Mouse (Mus musculus): Measurements from ENCODE around the gene Vdr. TPM values are rescaled to one million over a fixed set of nuclear protein-coding genes. Genes with fewer than 3 reads are reported as not detected.

Gene Vdr
- polyA plus RNA-seq, 1 experiment from 2014 or later = not detected

- Histone ChIP-seq H3K4me3 (replicated peaks; ENCODE audit: low read depth, low read length) (no peak overlapping the region), H3K4me1 (ENCODE audit: control insufficient read depth, insufficient read depth, low read length) (no peaks in the 10 kb centered on the region), H3K27me3 (ENCODE audit: control insufficient read depth, insufficient read depth, low read length) (no peaks in the 10 kb centered on the region), H3K36me3 (ENCODE audit: control insufficient read depth, insufficient read depth, low read length) (no peaks in the 10 kb centered on the region), H3K9me3 (ENCODE audit: control insufficient read depth, low read length) (no peaks in the 10 kb centered on the region), H3K9ac (replicated peaks; ENCODE audit: low read length) (no peak overlapping the region), H3K4me2 (ENCODE audit: low read length) (no peak overlapping the region), H3K27ac (replicated peaks; ENCODE audit: low read depth, low read length) (no peak overlapping the region)
- no peak for ATAC-seq (ENCODE audit: low FRiP score, low TSS enrichment)
- WGBS = 66% methylated on average over 13 of the region's 13 CpGs
- no peak for DNase-seq
Measured at GRCm38 (mm10) chr15:97929259-97929824, 18.9 kb upstream of the Vdr start.

- no peaks in the 10 kb centered on the region for H3K27me3 ChIP-seq (ENCODE audit: control insufficient read depth, insufficient read depth, low read length)
- no peak overlapping the region for H3K4me3 ChIP-seq (replicated peaks; ENCODE audit: low read depth, low read length)
- H3K4me2 ChIP-seq (ENCODE audit: low read length) = no peak overlapping the region
- no peaks in the 10 kb centered on the region for H3K9me3 ChIP-seq (ENCODE audit: control insufficient read depth, low read length)
- no peak overlapping the region for H3K9ac ChIP-seq (replicated peaks; ENCODE audit: low read length)
- DNase-seq = no peak
- H3K27ac ChIP-seq (replicated peaks; ENCODE audit: low read depth, low read length) = no peak overlapping the region
- H3K4me1 ChIP-seq (ENCODE audit: control insufficient read depth, insufficient read depth, low read length) = no peaks in the 10 kb centered on the region
- no peaks in the 10 kb centered on the region for H3K36me3 ChIP-seq (ENCODE audit: control insufficient read depth, insufficient read depth, low read length)
- WGBS = 83% methylated on average over 6 of the region's 6 CpGs
- no peak for ATAC-seq (ENCODE audit: low FRiP score, low TSS enrichment)
Measured at GRCm38 (mm10) chr15:97927821-97928220, 17.4 kb upstream of the Vdr start.

GRCm38 (mm10) chr15:97927018-97927417 is 16.6 kb upstream of the Vdr start:
- WGBS = 70% methylated on average over 4 of the region's 4 CpGs
- Histone ChIP-seq H3K27ac (replicated peaks; ENCODE audit: low read depth, low read length) (no peak overlapping the region), H3K9ac (replicated peaks; ENCODE audit: low read length) (no peak overlapping the region), H3K36me3 (ENCODE audit: control insufficient read depth, insufficient read depth, low read length) (no peaks in the 10 kb centered on the region), H3K27me3 (ENCODE audit: control insufficient read depth, insufficient read depth, low read length) (no peaks in the 10 kb centered on the region), H3K4me3 (replicated peaks; ENCODE audit: low read depth, low read length) (no peak overlapping the region), H3K4me1 (ENCODE audit: control insufficient read depth, insufficient read depth, low read length) (no peaks in the 10 kb centered on the region), H3K4me2 (ENCODE audit: low read length) (no peak overlapping the region), H3K9me3 (ENCODE audit: control insufficient read depth, low read length) (no peaks in the 10 kb centered on the region)
- DNase-seq (no peak), ATAC-seq (ENCODE audit: low FRiP score, low TSS enrichment) (no peak)

- Histone ChIP-seq H3K27ac (replicated peaks; ENCODE audit: low read depth, low read length) (no peak overlapping the region), H3K9ac (replicated peaks; ENCODE audit: low read length) (no peak overlapping the region), H3K4me2 (ENCODE audit: low read length) (no peak overlapping the region), H3K4me3 (replicated peaks; ENCODE audit: low read depth, low read length) (no peak overlapping the region), H3K9me3 (ENCODE audit: control insufficient read depth, low read length) (no peaks in the 10 kb centered on the region), H3K27me3 (ENCODE audit: control insufficient read depth, insufficient read depth, low read length) (no peaks in the 10 kb centered on the region), H3K4me1 (ENCODE audit: control insufficient read depth, insufficient read depth, low read length) (no peaks in the 10 kb centered on the region), H3K36me3 (ENCODE audit: control insufficient read depth, insufficient read depth, low read length) (no peaks in the 10 kb centered on the region)
- ATAC-seq (ENCODE audit: low FRiP score, low TSS enrichment) = no peak
- WGBS = 90% methylated on average over 2 of the region's 2 CpGs
- no peak for DNase-seq
Measured at GRCm38 (mm10) chr15:97922421-97922820, 12.0 kb upstream of the Vdr start.

GRCm38 (mm10) chr15:97921796-97922195 is 11.4 kb upstream of the Vdr start:
- Histone ChIP-seq H3K4me3 (replicated peaks; ENCODE audit: low read depth, low read length) (no peak overlapping the region), H3K36me3 (ENCODE audit: control insufficient read depth, insufficient read depth, low read length) (no peaks in the 10 kb centered on the region), H3K4me2 (ENCODE audit: low read length) (no peak overlapping the region), H3K27ac (replicated peaks; ENCODE audit: low read depth, low read length) (no peak overlapping the region), H3K4me1 (ENCODE audit: control insufficient read depth, insufficient read depth, low read length) (no peaks in the 10 kb centered on the region), H3K27me3 (ENCODE audit: control insufficient read depth, insufficient read depth, low read length) (no peaks in the 10 kb centered on the region), H3K9me3 (ENCODE audit: control insufficient read depth, low read length) (no peaks in the 10 kb centered on the region), H3K9ac (replicated peaks; ENCODE audit: low read length) (no peak overlapping the region)
- 95% methylated on average over 9 of the region's 9 CpGs for WGBS
- no peak for DNase-seq
- no peak for ATAC-seq (ENCODE audit: low FRiP score, low TSS enrichment)

GRCm38 (mm10) chr15:97920306-97920705 is 9.9 kb upstream of the Vdr start:
- Histone ChIP-seq H3K9me3 (ENCODE audit: control insufficient read depth, low read length) (no peaks in the 10 kb centered on the region), H3K27ac (replicated peaks; ENCODE audit: low read depth, low read length) (no peak overlapping the region), H3K4me2 (ENCODE audit: low read length) (no peak overlapping the region), H3K4me1 (ENCODE audit: control insufficient read depth, insufficient read depth, low read length) (no peaks in the 10 kb centered on the region), H3K27me3 (ENCODE audit: control insufficient read depth, insufficient read depth, low read length) (no peaks in the 10 kb centered on the region), H3K4me3 (replicated peaks; ENCODE audit: low read depth, low read length) (no peak overlapping the region), H3K9ac (replicated peaks; ENCODE audit: low read length) (no peak overlapping the region), H3K36me3 (ENCODE audit: control insufficient read depth, insufficient read depth, low read length) (no peaks in the 10 kb centered on the region)
- DNase-seq (no peak), ATAC-seq (ENCODE audit: low FRiP score, low TSS enrichment) (no peak)
- 72% methylated on average over 5 of the region's 5 CpGs for WGBS

- ATAC-seq (ENCODE audit: low FRiP score, low TSS enrichment) = no peak
- peaks cover 4% of the 10 kb centered on the region; the same call in 1 of the 2 replicates for H3K4me1 ChIP-seq (ENCODE audit: control insufficient read depth, insufficient read depth, low read length)
- H3K36me3 ChIP-seq (ENCODE audit: control insufficient read depth, insufficient read depth, low read length) = no peaks in the 10 kb centered on the region
- H3K4me3 ChIP-seq (replicated peaks; ENCODE audit: low read depth, low read length) = no peak overlapping the region
- no peak overlapping the region for H3K9ac ChIP-seq (replicated peaks; ENCODE audit: low read length)
- no peaks in the 10 kb centered on the region for H3K27me3 ChIP-seq (ENCODE audit: control insufficient read depth, insufficient read depth, low read length)
- H3K9me3 ChIP-seq (ENCODE audit: control insufficient read depth, low read length) = no peaks in the 10 kb centered on the region
- 90% methylated on average over 7 of the region's 7 CpGs for WGBS
- H3K4me2 ChIP-seq (ENCODE audit: low read length) = no peak overlapping the region
- no peak overlapping the region for H3K27ac ChIP-seq (replicated peaks; ENCODE audit: low read depth, low read length)
- DNase-seq = no peak
Measured at GRCm38 (mm10) chr15:97919217-97919616, 8.8 kb upstream of the Vdr start.

GRCm38 (mm10) chr15:97917994-97918393 is 7.6 kb upstream of the Vdr start:
- Histone ChIP-seq H3K27me3 (ENCODE audit: control insufficient read depth, insufficient read depth, low read length) (no peaks in the 10 kb centered on the region), H3K36me3 (ENCODE audit: control insufficient read depth, insufficient read depth, low read length) (no peaks in the 10 kb centered on the region), H3K4me1 (ENCODE audit: control insufficient read depth, insufficient read depth, low read length) (peaks cover 4% of the 10 kb centered on the region; the same call in 1 of the 2 replicates), H3K4me2 (ENCODE audit: low read length) (no peak overlapping the region), H3K9me3 (ENCODE audit: control insufficient read depth, low read length) (no peaks in the 10 kb centered on the region), H3K4me3 (replicated peaks; ENCODE audit: low read depth, low read length) (no peak overlapping the region), H3K27ac (replicated peaks; ENCODE audit: low read depth, low read length) (no peak overlapping the region), H3K9ac (replicated peaks; ENCODE audit: low read length) (no peak overlapping the region)
- 88% methylated on average over 9 of the region's 9 CpGs for WGBS
- ATAC-seq (ENCODE audit: low FRiP score, low TSS enrichment) (no peak), DNase-seq (no peak)

GRCm38 (mm10) chr15:97914331-97914747 is 3.9 kb upstream of the Vdr start:
- H3K4me2 ChIP-seq (ENCODE audit: low read length) = no peak overlapping the region
- H3K27ac ChIP-seq (replicated peaks; ENCODE audit: low read depth, low read length) = no peak overlapping the region
- no peaks in the 10 kb centered on the region for H3K9me3 ChIP-seq (ENCODE audit: control insufficient read depth, low read length)
- H3K4me3 ChIP-seq (replicated peaks; ENCODE audit: low read depth, low read length) = no peak overlapping the region
- no peaks in the 10 kb centered on the region for H3K36me3 ChIP-seq (ENCODE audit: control insufficient read depth, insufficient read depth, low read length)
- peaks cover 4% of the 10 kb centered on the region; the same call in 1 of the 2 replicates for H3K4me1 ChIP-seq (ENCODE audit: control insufficient read depth, insufficient read depth, low read length)
- H3K27me3 ChIP-seq (ENCODE audit: control insufficient read depth, insufficient read depth, low read length) = peaks cover under 1% of the 10 kb centered on the region; the same call in 1 of the 2 replicates
- WGBS = 5% methylated on average over 9 of the region's 9 CpGs
- H3K9ac ChIP-seq (replicated peaks; ENCODE audit: low read length) = no peak overlapping the region
- DNase-seq (peak; percentile 49), ATAC-seq (ENCODE audit: low FRiP score, low TSS enrichment) (no peak)
